Mouse (Mus musculus) midbrain, embryonic 16.5 days (tissue): ENCODE results near the gene Paqr3. TPM values are rescaled to one million over a fixed set of nuclear protein-coding genes. Genes with fewer than 3 reads are reported as not detected.
A peak's percentile ranks its signal among the peaks of the same experiment; 100 is the strongest.

ENCODE experiments used
- ATAC-seq: fragments of 200-750 bp; cut with Nextera tagmentation; 2 replicates; pipeline ENCODE4 v1.8.0; 2017; ENCODE audit warnings: moderate TSS enrichment
- H3K27ac ChIP-seq: fragments of 300-500 bp; sonication (generic); 2 replicates; pipeline ENCODE4 v1.5.1; 2014; ENCODE audit warnings: mild to moderate bottlenecking, low read length, mixed read lengths
- H3K27me3 ChIP-seq: fragments of 300-500 bp; sonication (generic); 2 replicates; pipeline ENCODE4 v1.6.1; 2014; ENCODE audit warnings: low read depth, low read length, mixed read lengths; ENCODE audit not compliant: control insufficient read depth, insufficient read depth
- H3K36me3 ChIP-seq: fragments of 300-500 bp; sonication (generic); 2 replicates; pipeline ENCODE4 v1.6.1; 2014; ENCODE audit warnings: mild to moderate bottlenecking, low read length, moderate library complexity, mixed read lengths; ENCODE audit not compliant: control insufficient read depth, insufficient read depth
- H3K4me1 ChIP-seq: fragments of 300-500 bp; sonication (generic); 2 replicates; pipeline ENCODE4 v1.6.1; 2014; ENCODE audit warnings: mild to moderate bottlenecking, low read length, mixed read lengths; ENCODE audit not compliant: control insufficient read depth, insufficient read depth
- H3K4me2 ChIP-seq: fragments of 300-500 bp; sonication (generic); 2 replicates; pipeline ENCODE4 v1.6.1; 2014; ENCODE audit warnings: mild to moderate bottlenecking, low read length, mixed read lengths
- H3K4me3 ChIP-seq: fragments of 300-500 bp; sonication (generic); 2 replicates; pipeline ENCODE4 v1.5.1; 2014; ENCODE audit warnings: low read depth, mild to moderate bottlenecking, low read length, moderate library complexity, mixed read lengths
- H3K9ac ChIP-seq: fragments of 300-500 bp; sonication (generic); 2 replicates; pipeline ENCODE4 v1.6.1; 2014; ENCODE audit warnings: low read depth, low read length, mixed read lengths
- H3K9me3 ChIP-seq: fragments of 300-500 bp; sonication (generic); replicated peaks from 2 replicates; pipeline ENCODE4 v1.6.1; 2014; ENCODE audit warnings: mild to moderate bottlenecking, low read length, mixed read lengths; ENCODE audit not compliant: control insufficient read depth, poor library complexity, severe bottlenecking
- WGBS: fragments of 180-500 bp; shearing (Covaris S2); extraction: QIAGEN DNeasy Blood & Tissue Kit; methylation state at CpG from one replicate; pipeline ENCODE4 v1.1.7; 2014; 5-methylcytosine and 5-hydroxymethylcytosine counted together
- polyA plus RNA-seq: library from polyadenylated mRNA; unstranded; fragments of >200 nt; fragmentation: Nextera tagmentation; extraction: Ambion mirVana; gene quantifications from 2 replicates; pipeline ENCODE4 v1.2.1, GENCODE M21; 2015

The Paqr3 gene
- polyA plus RNA-seq, 1 experiment from 2014 or later = 17.6 TPM

- Histone ChIP-seq H3K4me3 (no peak overlapping the region), H3K4me2 (no peak overlapping the region), H3K9me3 (no peaks in the 10 kb centered on the region), H3K27ac (no peak overlapping the region), H3K27me3 (no peaks in the 10 kb centered on the region), H3K9ac (no peak overlapping the region), H3K4me1 (0 out of 2 replicates have a peak, but pooled peaks cover 2% of the 10 kb centered on the region), H3K36me3 (peaks cover 1% of the 10 kb centered on the region; the same call in 1 of the 2 replicates)
- WGBS = 28% methylated on average over 7 of the region's 7 CpGs
- ATAC-seq = no peak
Measured at GRCm38 (mm10) chr5:97077676-97078075, 33.7 kb downstream of the Paqr3 start.

GRCm38 (mm10) chr5:97076167-97076566 is 35.2 kb downstream of the Paqr3 start:
- no peaks in the 10 kb centered on the region for H3K36me3 ChIP-seq
- no peak for ATAC-seq
- no peaks in the 10 kb centered on the region for H3K9me3 ChIP-seq
- no peak overlapping the region for H3K9ac ChIP-seq
- H3K27ac ChIP-seq = no peak overlapping the region
- H3K27me3 ChIP-seq = no peaks in the 10 kb centered on the region
- WGBS = 95% methylated on average over 5 of the region's 5 CpGs
- no peak overlapping the region for H3K4me2 ChIP-seq
- H3K4me1 ChIP-seq = 0 out of 2 replicates have a peak, but pooled peaks cover 2% of the 10 kb centered on the region
- no peak overlapping the region for H3K4me3 ChIP-seq

DNA sequence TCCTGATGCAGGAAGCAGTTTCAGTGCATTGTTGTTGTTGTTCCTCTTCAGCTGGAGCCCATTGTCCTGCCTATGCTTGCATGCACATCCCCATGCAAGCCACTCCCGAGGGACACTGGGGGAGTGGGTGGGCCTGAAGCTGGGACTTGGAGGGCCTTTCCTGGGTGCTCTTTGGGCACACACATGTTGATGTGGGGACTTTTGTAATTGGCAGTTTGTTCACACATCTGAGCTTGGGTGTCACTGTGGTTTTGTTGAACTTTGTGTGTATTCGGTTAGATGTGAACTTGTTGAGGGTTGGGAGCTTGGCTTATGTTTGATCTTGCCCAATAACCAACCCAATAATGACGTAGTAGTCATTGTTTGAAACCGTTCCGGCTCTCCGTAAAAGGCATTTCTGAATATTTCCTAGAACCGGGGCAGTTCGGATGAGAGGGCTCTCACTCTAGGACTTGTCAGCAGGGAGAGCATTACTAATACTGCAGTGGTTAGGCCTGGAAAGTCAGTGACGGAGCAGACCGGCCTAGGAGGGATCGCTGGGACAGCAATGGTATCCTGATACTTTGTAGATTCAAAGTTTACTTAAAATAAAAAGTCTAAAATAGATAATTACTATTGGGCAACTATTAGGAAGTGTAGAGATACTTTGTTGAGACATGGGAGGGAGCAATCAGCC is 35.8 kb downstream of the Paqr3 start:
- Histone ChIP-seq H3K4me3 (no peak overlapping the region), H3K9me3 (no peaks in the 10 kb centered on the region), H3K27me3 (no peaks in the 10 kb centered on the region), H3K4me1 (0 out of 2 replicates have a peak, but pooled peaks cover 2% of the 10 kb centered on the region), H3K4me2 (no peak overlapping the region), H3K27ac (no peak overlapping the region), H3K9ac (no peak overlapping the region), H3K36me3 (peaks cover 2% of the 10 kb centered on the region)
- 92% methylated on average over 11 of the region's 11 CpGs for WGBS
- no peak for ATAC-seq

DNA sequence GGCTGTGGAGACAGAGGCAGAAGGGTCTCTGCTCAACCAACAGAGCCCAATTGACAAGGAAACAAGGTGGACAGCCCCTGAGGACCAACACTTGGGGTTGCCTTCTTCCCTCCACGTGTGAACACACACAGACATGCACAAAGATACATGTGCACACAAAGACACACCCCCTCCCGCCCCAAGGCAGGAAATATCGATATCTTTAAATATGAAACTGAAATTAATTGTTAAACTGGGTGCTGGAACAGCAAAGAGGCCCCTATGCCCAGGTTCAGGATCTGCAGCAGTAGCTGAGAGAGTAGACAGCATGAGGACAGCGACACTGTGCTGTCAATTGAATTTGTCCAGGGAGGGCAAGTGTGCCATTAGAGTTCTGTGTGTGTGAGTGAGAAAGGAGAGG is 45.6 kb downstream of the Paqr3 start:
- no peak for ATAC-seq
- Histone ChIP-seq H3K9ac (no peak overlapping the region), H3K36me3 (peaks cover 7% of the 10 kb centered on the region), H3K27ac (no peak overlapping the region), H3K4me3 (no peak overlapping the region), H3K4me2 (no peak overlapping the region), H3K4me1 (no peaks in the 10 kb centered on the region), H3K9me3 (no peaks in the 10 kb centered on the region), H3K27me3 (no peaks in the 10 kb centered on the region)
- WGBS = 88% methylated on average over 4 of the region's 4 CpGs

GRCm38 (mm10) chr5:97062041-97062440 is 49.4 kb downstream of the Paqr3 start:
- H3K4me2 ChIP-seq = no peak overlapping the region
- peaks cover 6% of the 10 kb centered on the region for H3K36me3 ChIP-seq
- H3K4me3 ChIP-seq = no peak overlapping the region
- H3K9me3 ChIP-seq = no peaks in the 10 kb centered on the region
- no peak for ATAC-seq
- H3K9ac ChIP-seq = no peak overlapping the region
- 86% methylated on average over 1 of the region's 1 CpGs for WGBS
- H3K4me1 ChIP-seq = no peaks in the 10 kb centered on the region
- no peaks in the 10 kb centered on the region for H3K27me3 ChIP-seq
- no peak overlapping the region for H3K27ac ChIP-seq

GRCm38 (mm10) chr5:97060864-97061263 is 50.5 kb downstream of the Paqr3 start:
- H3K4me2 ChIP-seq = no peak overlapping the region
- H3K4me1 ChIP-seq = no peaks in the 10 kb centered on the region
- 0 out of 2 replicates have a peak, but pooled peaks have one; percentile 39 for ATAC-seq
- WGBS = 57% methylated on average over 3 of the region's 3 CpGs
- H3K27ac ChIP-seq = no peak overlapping the region
- no peaks in the 10 kb centered on the region for H3K27me3 ChIP-seq
- H3K4me3 ChIP-seq = no peak overlapping the region
- no peaks in the 10 kb centered on the region for H3K9me3 ChIP-seq
- H3K36me3 ChIP-seq = peaks cover 6% of the 10 kb centered on the region; the same call in 1 of the 2 replicates
- H3K9ac ChIP-seq = no peak overlapping the region

- Histone ChIP-seq H3K4me2 (no peak overlapping the region), H3K4me1 (no peaks in the 10 kb centered on the region), H3K36me3 (peaks cover 9% of the 10 kb centered on the region; the same call in 1 of the 2 replicates), H3K27me3 (no peaks in the 10 kb centered on the region), H3K27ac (no peak overlapping the region), H3K9ac (no peak overlapping the region), H3K4me3 (no peak overlapping the region), H3K9me3 (no peaks in the 10 kb centered on the region)
- 0 out of 2 replicates have a peak, but pooled peaks have one; percentile 33 for ATAC-seq
- WGBS = 85% methylated on average over 12 of the region's 12 CpGs
Measured at GRCm38 (mm10) chr5:97056791-97057450, 54.5 kb downstream of the Paqr3 start.

DNA sequence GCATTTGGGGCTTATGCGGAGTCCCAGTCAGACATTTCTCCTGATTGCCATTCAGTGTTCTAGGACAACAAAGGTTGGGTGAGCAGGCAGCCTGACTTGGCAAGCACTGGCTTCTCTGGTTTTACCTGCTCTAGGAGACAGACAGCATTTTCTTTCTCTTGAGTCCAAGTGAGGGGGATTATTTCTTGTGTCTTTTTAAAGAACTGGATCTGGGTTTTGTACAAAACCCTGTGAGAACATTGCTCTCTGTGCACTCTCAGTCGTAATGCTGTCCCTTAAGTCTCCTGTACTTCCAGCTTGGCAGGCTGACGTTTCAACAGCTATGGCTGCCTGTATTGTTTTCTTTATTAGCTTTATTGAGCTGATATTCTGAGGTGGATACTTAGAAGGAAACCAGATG is 55.0 kb downstream of the Paqr3 start:
- Histone ChIP-seq H3K9ac (no peak overlapping the region), H3K4me2 (no peak overlapping the region), H3K4me1 (no peaks in the 10 kb centered on the region), H3K27me3 (no peaks in the 10 kb centered on the region), H3K27ac (no peak overlapping the region), H3K9me3 (no peaks in the 10 kb centered on the region), H3K4me3 (no peak overlapping the region), H3K36me3 (peaks cover 9% of the 10 kb centered on the region; the same call in 1 of the 2 replicates)
- ATAC-seq = no peak
- WGBS = 88% methylated on average over 3 of the region's 3 CpGs

GRCm38 (mm10) chr5:97055511-97056068 is 55.8 kb downstream of the Paqr3 start:
- ATAC-seq = peak; percentile 64
- Histone ChIP-seq H3K36me3 (peaks cover 9% of the 10 kb centered on the region; the same call in 1 of the 2 replicates), H3K9me3 (no peaks in the 10 kb centered on the region), H3K4me2 (no peak overlapping the region), H3K27ac (no peak overlapping the region), H3K4me1 (no peaks in the 10 kb centered on the region), H3K27me3 (no peaks in the 10 kb centered on the region), H3K9ac (no peak overlapping the region), H3K4me3 (no peak overlapping the region)
- 5% methylated on average over 1 of the region's 1 CpGs for WGBS
